Mouse (Mus musculus) intestine, embryonic 14.5 days (tissue): ENCODE data around the gene 1190002N15Rik. TPM values are rescaled to one million over a fixed set of nuclear protein-coding genes. Genes with fewer than 3 reads are reported as not detected.

Experiments
- ATAC-seq: fragments of 200-750 bp; cut with Nextera tagmentation; replicated peaks from 2 replicates; pipeline ENCODE4 v1.8.0; 2017; ENCODE audit warnings: low read depth, moderate number of reproducible peaks, moderate TSS enrichment, moderate library complexity; ENCODE audit not compliant: low FRiP score, low TSS enrichment
- DNase-seq: peaks from one replicate; pipeline ENCODE4 v3.0.0-alpha.2; 2018; ENCODE audit warnings: low spot score
- H3K27ac ChIP-seq: fragments of 300-500 bp; sonication (generic); 2 replicates; pipeline ENCODE4 v1.5.1; 2014; ENCODE audit warnings: low read depth, mild to moderate bottlenecking, control low read depth
- H3K27me3 ChIP-seq: fragments of 300-500 bp; sonication (generic); replicated peaks from 2 replicates; pipeline ENCODE4 v1.6.1; 2014; ENCODE audit warnings: low read length, control low read depth; ENCODE audit not compliant: control insufficient read depth, insufficient read depth
- H3K36me3 ChIP-seq: fragments of 300-500 bp; sonication (generic); 2 replicates; pipeline ENCODE4 v1.6.1; 2014; ENCODE audit warnings: low read length, control low read depth; ENCODE audit not compliant: control insufficient read depth, insufficient read depth
- H3K4me1 ChIP-seq: fragments of 300-500 bp; sonication (generic); replicated peaks from 2 replicates; pipeline ENCODE4 v1.6.1; 2014; ENCODE audit warnings: low read length, control low read depth, mixed read lengths; ENCODE audit not compliant: control insufficient read depth, insufficient read depth
- H3K4me2 ChIP-seq: fragments of 300-500 bp; sonication (generic); 2 replicates; pipeline ENCODE4 v1.6.1; 2014; ENCODE audit warnings: low read length
- H3K4me3 ChIP-seq: fragments of 300-500 bp; sonication (generic); 2 replicates; pipeline ENCODE4 v1.5.1; 2014; ENCODE audit warnings: low read depth, low read length, control low read depth, mixed read lengths
- H3K9ac ChIP-seq: fragments of 300-500 bp; sonication (generic); 2 replicates; pipeline ENCODE4 v1.6.1; 2014; ENCODE audit warnings: mild to moderate bottlenecking, low read length
- H3K9me3 ChIP-seq: fragments of 300-500 bp; sonication (generic); 2 replicates; pipeline ENCODE4 v1.6.1; 2016; ENCODE audit warnings: low read length, control low read depth; ENCODE audit not compliant: control insufficient read depth
- WGBS: fragments of 180-500 bp; shearing (Covaris S2); extraction: QIAGEN DNeasy Blood & Tissue Kit; methylation state at CpG from one replicate; pipeline ENCODE4 v1.1.7; 2014; 5-methylcytosine and 5-hydroxymethylcytosine counted together
- polyA plus RNA-seq: library from polyadenylated mRNA; unstranded; fragments of >200 nt; fragmentation: Nextera tagmentation; extraction: Ambion mirVana; gene quantifications from 2 replicates; pipeline ENCODE4 v1.2.1, GENCODE M21; 2014

The 1190002N15Rik gene
- polyA plus RNA-seq, 1 experiment from 2014 or later, result 8.6 TPM

- no peak overlapping the region for H3K9ac ChIP-seq
- 0 out of 2 replicates have a peak overlapping the region, but pooled peaks have one; percentile 10 for H3K4me2 ChIP-seq
- 0 out of 2 replicates have a peak, but pooled peaks cover 4% of the 10 kb centered on the region for H3K4me1 ChIP-seq
- WGBS, result 49% methylated on average over 7 of the region's 7 CpGs
- H3K4me3 ChIP-seq, result no peak overlapping the region
- no peaks in the 10 kb centered on the region for H3K9me3 ChIP-seq
- H3K27me3 ChIP-seq, result no peaks in the 10 kb centered on the region
- H3K36me3 ChIP-seq, result no peaks in the 10 kb centered on the region
- peak; percentile 82 for ATAC-seq
- DNase-seq, result no peak
- H3K27ac ChIP-seq, result no peak overlapping the region
These were observed 64.0 kb downstream of the 1190002N15Rik start for GRCm38 (mm10) chr9:94473898-94474297.

GRCm38 (mm10) chr9:94472963-94473582 lies 64.8 kb downstream of the 1190002N15Rik start:
- DNase-seq (no peak), ATAC-seq (no peak)
- Histone ChIP-seq H3K4me1 (0 out of 2 replicates have a peak, but pooled peaks cover 4% of the 10 kb centered on the region), H3K27me3 (no peaks in the 10 kb centered on the region), H3K9ac (no peak overlapping the region), H3K4me3 (no peak overlapping the region), H3K4me2 (0 out of 2 replicates have a peak overlapping the region, but pooled peaks have one; percentile 18), H3K27ac (no peak overlapping the region), H3K9me3 (no peaks in the 10 kb centered on the region), H3K36me3 (no peaks in the 10 kb centered on the region)
- 56% methylated on average over 10 of the region's 10 CpGs for WGBS

DNA sequence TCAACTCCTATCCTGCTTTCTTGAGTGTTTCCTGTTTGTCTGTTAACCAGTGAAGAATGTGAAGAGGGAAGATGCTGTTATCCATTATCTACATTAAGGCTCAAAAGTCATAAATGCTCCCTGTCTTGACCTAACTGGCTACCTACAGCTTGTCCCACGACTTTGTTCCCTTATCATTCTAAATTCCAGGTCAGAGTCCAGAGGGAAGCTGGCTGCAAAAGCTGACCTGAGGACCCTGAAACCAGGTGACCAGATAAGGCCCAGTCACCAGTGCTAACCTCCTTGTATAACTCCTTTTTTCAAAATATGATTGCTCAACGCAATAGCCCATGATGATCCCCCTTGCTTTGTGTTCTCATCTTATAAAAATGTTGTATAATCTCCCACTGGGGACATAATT lies 66.4 kb downstream of the 1190002N15Rik start:
- H3K9ac ChIP-seq, result no peak overlapping the region
- no peak for ATAC-seq
- 46% methylated on average over 2 of the region's 2 CpGs for WGBS
- no peaks in the 10 kb centered on the region for H3K36me3 ChIP-seq
- H3K4me3 ChIP-seq, result no peak overlapping the region
- H3K27ac ChIP-seq, result no peak overlapping the region
- no peak overlapping the region for H3K4me2 ChIP-seq
- H3K9me3 ChIP-seq, result no peaks in the 10 kb centered on the region
- H3K4me1 ChIP-seq, result 0 out of 2 replicates have a peak, but pooled peaks cover 4% of the 10 kb centered on the region
- H3K27me3 ChIP-seq, result no peaks in the 10 kb centered on the region
- no peak for DNase-seq

Other genes with a start within 250 kb of the 1190002N15Rik start
- 2.9 TPM in 2 replicates for gene Slc9a9, start 131.8 kb upstream of the 1190002N15Rik start, polyA plus RNA-seq